Mouse (Mus musculus): Measurements from ENCODE around the gene Slc8b1. TPM values are rescaled to one million over a fixed set of nuclear protein-coding genes. Genes with fewer than 3 reads are reported as not detected.
A peak's percentile ranks its signal among the peaks of the same experiment; 100 is the strongest.
"Not testable (repeated sequence)": the region's sequence is repeated elsewhere in the genome, so short reads cannot be mapped to it uniquely, and the experiment has no call there.

Gene Slc8b1
- total RNA-seq, 2 experiments from 2014 or later: 7.9 to 9.7 TPM

- DNase-seq: no peak
- intact Hi-C loops (cut with DNase I): no loop called here
Measured at GRCm38 (mm10) chr5:120495064-120495702, 15.8 kb upstream of the Slc8b1 start.

GRCm38 (mm10) chr5:120495703-120496226 is 15.2 kb upstream of the Slc8b1 start:
- no peak for DNase-seq
- intact Hi-C loops (cut with DNase I): no loop called here

GRCm38 (mm10) chr5:120497071-120497470 is 13.9 kb upstream of the Slc8b1 start:
- intact Hi-C loops (cut with DNase I): no loop called here
- DNase-seq: no peak

- intact Hi-C loops (cut with DNase I): no loop called here
- no peak for DNase-seq
Measured at GRCm38 (mm10) chr5:120499202-120499601, 11.8 kb upstream of the Slc8b1 start.

GRCm38 (mm10) chr5:120500609-120501008 is 10.4 kb upstream of the Slc8b1 start:
- intact Hi-C loops (cut with DNase I); DNase-seq: not testable (repeated sequence)

- intact Hi-C loops (cut with DNase I): no loop called here
- DNase-seq: no peak
Measured at GRCm38 (mm10) chr5:120502147-120502621, 8.8 kb upstream of the Slc8b1 start.

GRCm38 (mm10) chr5:120502675-120503143 is 8.3 kb upstream of the Slc8b1 start:
- no peak for DNase-seq
- intact Hi-C loops (cut with DNase I): no loop called here

GRCm38 (mm10) chr5:120503144-120503795 is 7.7 kb upstream of the Slc8b1 start, which contains the start of gene Plbd2:
Gene Plbd2 (minus strand): TSS chr5:120503625.
- intact Hi-C loops (cut with DNase I): no loop called here
- DNase-seq: peak; percentile 75

- intact Hi-C loops (cut with DNase I): loop anchor here (2.0 to 5.0 kb wide), 2 partner anchors 82 to 99 kb away; partner anchors contain the start of genes Iqcd and Tpcn1
- peak; percentile 75 to 84 for DNase-seq
Measured at GRCm38 (mm10) chr5:120505368-120505767, 5.6 kb upstream of the Slc8b1 start.

GRCm38 (mm10) chr5:120505781-120506180 is 5.2 kb upstream of the Slc8b1 start:
- no peak for DNase-seq
- intact Hi-C loops (cut with DNase I): loop anchor here (2.0 to 5.0 kb wide), 2 partner anchors 82 to 99 kb away; partner anchors contain the start of genes Iqcd and Tpcn1

- DNase-seq: no peak
- intact Hi-C loops (cut with DNase I): loop anchor here (5.0 kb wide), 1 partner anchor 81 kb away; the partner anchor contains the start of genes Iqcd and Tpcn1
Measured at GRCm38 (mm10) chr5:120506490-120506889, 4.5 kb upstream of the Slc8b1 start.

- DNase-seq: no peak
- intact Hi-C loops (cut with DNase I): loop anchor here (5.0 kb wide), 1 partner anchor 80 kb away; the partner anchor contains the start of genes Iqcd and Tpcn1
Measured at GRCm38 (mm10) chr5:120507311-120507710, 3.7 kb upstream of the Slc8b1 start.

GRCm38 (mm10) chr5:120511643-120512220 is 764 bp downstream of the Slc8b1 start:
- peak; percentile 48 to 52 for DNase-seq
- intact Hi-C loops (cut with DNase I): no loop called here

- DNase-seq: no peak
- intact Hi-C loops (cut with DNase I): no loop called here
Measured at GRCm38 (mm10) chr5:120512911-120513555, 2.1 kb downstream of the Slc8b1 start.

- DNase-seq: no peak
- intact Hi-C loops (cut with DNase I): no loop called here
Measured at GRCm38 (mm10) chr5:120514031-120514677, 3.2 kb downstream of the Slc8b1 start.

- intact Hi-C loops (cut with DNase I): no loop called here
- DNase-seq: no peak
Measured at GRCm38 (mm10) chr5:120514754-120515153, 3.8 kb downstream of the Slc8b1 start.

- DNase-seq: no peak
- intact Hi-C loops (cut with DNase I): no loop called here
Measured at GRCm38 (mm10) chr5:120515451-120515850, 4.5 kb downstream of the Slc8b1 start.

GRCm38 (mm10) chr5:120516221-120516984 is 5.4 kb downstream of the Slc8b1 start:
- peak in 1 of 2 experiments; percentile 36 for DNase-seq
- intact Hi-C loops (cut with DNase I): no loop called here

- peak; percentile 56 to 58 for DNase-seq
- intact Hi-C loops (cut with DNase I): no loop called here
Measured at GRCm38 (mm10) chr5:120517552-120517951, 6.6 kb downstream of the Slc8b1 start.

Measured in gastrocnemius, postnatal 36 days (tissue).